Mouse (Mus musculus): ENCODE results near the gene Hjurp.

DNA sequence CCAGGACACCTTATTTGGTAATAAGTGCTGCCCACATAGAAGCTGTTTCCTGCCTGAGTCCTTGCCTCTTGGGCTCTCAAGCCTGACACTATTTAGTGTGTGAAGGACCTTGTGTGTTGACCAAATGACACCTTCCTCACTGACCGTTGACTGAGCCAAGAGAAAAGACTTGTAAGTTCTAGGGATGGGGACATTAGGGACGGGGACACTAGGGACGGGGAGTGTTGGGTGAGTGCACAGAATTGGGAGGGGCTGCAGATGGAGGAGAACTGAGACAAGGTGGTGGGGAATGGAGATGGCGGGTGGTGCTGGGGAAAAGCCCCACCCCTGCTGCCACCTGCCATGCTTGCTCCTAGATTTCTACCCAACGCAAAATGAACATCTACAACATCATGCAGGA, 47.4 kb downstream of the Hjurp start:
- TF ChIP-seq CTCF (IDR thresholded peaks at IDR 0.05; ENCODE audit: low read depth, low read length) (no peak), TAL1 (conservative IDR thresholded peaks at IDR 0.05; ENCODE audit: low read depth, low read length) (no peak)
